Mouse (Mus musculus): ENCODE measurements at regions not wholly inside any gene's neighbourhood (a gene's known extent, or its start where the extent isn't known, plus 50 kb on each side); places are given as distances from the start of the nearest gene placed in this dataset.

GRCm38 (mm10) chr2:113900496-113900895 is 52.0 kb upstream of the Arhgap11a start:
- TF ChIP-seq POLR2A (IDR thresholded peaks at IDR 0.05; ENCODE audit: control insufficient read depth, extremely low read depth, insufficient read depth, low read length, poor library complexity) (no peak), CTCF (IDR thresholded peaks at IDR 0.05; ENCODE audit: borderline replicate concordance, control insufficient read depth, extremely low read depth, insufficient read depth, low read length, poor library complexity) (no peak)

Measured in thymus, adult 2 months (tissue).